9 mouse cellular contexts compared by ENCODE assay signal in the genomic region with DNA sequence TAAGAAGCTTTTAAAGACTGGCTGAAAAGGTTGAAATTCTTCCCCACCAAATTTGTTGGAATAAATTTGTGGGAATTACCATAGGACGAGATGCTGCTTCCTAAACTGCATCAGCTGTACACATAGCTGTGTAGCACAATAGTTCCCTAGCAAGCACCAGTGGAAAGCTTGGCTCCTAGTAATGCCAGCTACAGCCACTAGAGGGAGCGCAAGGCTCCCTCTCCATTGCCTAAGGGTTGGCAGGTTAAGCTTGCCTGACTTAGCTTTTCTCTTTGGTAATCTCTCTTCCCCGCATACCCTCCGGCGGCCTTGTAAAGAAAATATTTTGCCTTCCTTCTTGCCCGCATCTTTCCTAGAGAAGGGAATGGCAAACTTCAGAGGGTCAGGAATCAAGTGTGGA.
A peak's percentile ranks its signal among the peaks of the same experiment; 100 is the strongest.
DNase-seq lines count a peak whose midpoint lies in the region; ATAC-seq and TF ChIP-seq lines count a peak whose summit lies in the region.
"Had no signal": no experiment of that assay in that cellular context is flagged by ENCODE, and none has a peak within 500 bp of the region (broad histone marks: within the 10 kb centered on the region; RNA-seq: fewer than 3 reads in every experiment).

No protein-coding gene starts in this region.

- no peak overlapping the region for H3K4me2 ChIP-seq in CH12.LX (ENCODE audit: insufficient read depth, low read depth, poor library complexity, severe bottlenecking)
- H3K4me2 ChIP-seq in embryonic facial prominence, embryonic 13.5 days = no peak overlapping the region
- H3K4me2 ChIP-seq in heart, embryonic 16.5 days (ENCODE audit: low read depth, low read length) = no peak overlapping the region
- H3K4me2 ChIP-seq in liver, embryonic 14.5 days (ENCODE audit: low read depth) = no peak overlapping the region
- H3K4me2 ChIP-seq in neural tube, embryonic 13.5 days = no peak overlapping the region
- H3K4me2 ChIP-seq: heart, embryonic 13.5 days had no signal

- H3K4me3 ChIP-seq in CH12.LX (replicated peaks in 1 of 3; ENCODE audit: low read depth in 2 of 3, low read length in 2 of 3, poor library complexity in 1 of 3) = no peak overlapping the region
- no peak overlapping the region for H3K4me3 ChIP-seq in bone marrow macrophage, adult 2 months (ENCODE audit: insufficient read depth, low read length)
- H3K4me3 ChIP-seq in embryonic facial prominence, embryonic 13.5 days = no peak overlapping the region
- H3K4me3 ChIP-seq in heart, embryonic 16.5 days (ENCODE audit: low read length) = no peak overlapping the region
- H3K4me3 ChIP-seq in liver, embryonic 14.5 days (ENCODE audit: insufficient read depth in 1 of 2, low read depth in 2 of 2, low read length in 2 of 2) = no peak overlapping the region
- H3K4me3 ChIP-seq in neural tube, embryonic 13.5 days = no peak overlapping the region
- H3K4me3 ChIP-seq: heart, embryonic 13.5 days had no signal

- H3K79me2 ChIP-seq in CH12.LX (replicated peaks; ENCODE audit: control insufficient read depth, extremely low read depth, insufficient read depth, poor library complexity, severe bottlenecking) = no peaks in the 10 kb centered on the region

- TF ChIP-seq POLR2A in CH12.LX (IDR thresholded peaks at IDR 0.05; ENCODE audit: low read depth, low read length) = no peak
- no peak for TF ChIP-seq POLR2A in bone marrow macrophage, adult 2 months (IDR thresholded peaks at IDR 0.05; ENCODE audit: borderline replicate concordance, low read depth, low read length)

- H3K9ac ChIP-seq in CH12.LX (ENCODE audit: insufficient read depth, low read depth) = no peak overlapping the region
- H3K9ac ChIP-seq in embryonic facial prominence, embryonic 13.5 days = no peak overlapping the region
- no peak overlapping the region for H3K9ac ChIP-seq in heart, embryonic 16.5 days (ENCODE audit: low read length)
- no peak overlapping the region for H3K9ac ChIP-seq in liver, embryonic 14.5 days (replicated peaks)
- H3K9ac ChIP-seq in neural tube, embryonic 13.5 days = no peak overlapping the region
- H3K9ac ChIP-seq: heart, embryonic 13.5 days had no signal

- peaks cover 0 to 23% of the 10 kb centered on the region in 2 experiments for H3K36me3 ChIP-seq in CH12.LX (replicated peaks in 1 of 2; ENCODE audit: control insufficient read depth in 1 of 2, insufficient read depth in 1 of 2, low read length in 1 of 2)
- no peaks in the 10 kb centered on the region for H3K36me3 ChIP-seq in embryonic facial prominence, embryonic 13.5 days
- H3K36me3 ChIP-seq in heart, embryonic 16.5 days (ENCODE audit: control insufficient read depth, insufficient read depth) = peaks cover 16% of the 10 kb centered on the region; the same call in 1 of the 2 replicates
- H3K36me3 ChIP-seq in liver, embryonic 14.5 days (replicated peaks; ENCODE audit: control insufficient read depth, insufficient read depth, low read depth) = peaks cover 4% of the 10 kb centered on the region; the same call in 1 of the 2 replicates
- H3K36me3 ChIP-seq in neural tube, embryonic 13.5 days = peaks cover 23% of the 10 kb centered on the region

- peak; percentile 48; the same call in 1 of the 2 replicates for ATAC-seq in embryonic facial prominence, embryonic 13.5 days (ENCODE audit: insufficient number of reproducible peaks, insufficient read depth, low FRiP score, low TSS enrichment, low read depth)
- ATAC-seq in heart, embryonic 16.5 days (replicated peaks; ENCODE audit: extremely low read depth, insufficient read depth, low FRiP score) = peak; percentile 49; the same call in 1 of the 2 replicates
- ATAC-seq in liver, embryonic 14.5 days (ENCODE audit: insufficient read depth) = peak; percentile 65; the same call in 1 of the 2 replicates
- peak; percentile 87; the same call in 1 of the 2 replicates for ATAC-seq in neural tube, embryonic 13.5 days (ENCODE audit: low read depth)

- peak; percentile 75 for DNase-seq in CH12.LX (ENCODE audit: extremely low read depth)
- DNase-seq in kidney, postnatal 10 days = peak; percentile 91
- DNase-seq in liver, embryonic 14.5 days (ENCODE audit: low read depth in 3 of 3, low spot score in 3 of 3) = peak in 2 of 3 experiments; percentile 42 to 57
- peak; percentile 58 for DNase-seq in telencephalon, adult 2 months (ENCODE audit: low read depth, low spot score)

- no peaks in the 10 kb centered on the region for H3K9me3 ChIP-seq in CH12.LX (replicated peaks; ENCODE audit: low read length)
- no peaks in the 10 kb centered on the region for H3K9me3 ChIP-seq in embryonic facial prominence, embryonic 13.5 days
- H3K9me3 ChIP-seq in heart, embryonic 16.5 days (replicated peaks; ENCODE audit: control insufficient read depth, low read length) = no peaks in the 10 kb centered on the region
- no peaks in the 10 kb centered on the region for H3K9me3 ChIP-seq in liver, embryonic 14.5 days (ENCODE audit: control insufficient read depth, low read length)
- H3K9me3 ChIP-seq in neural tube, embryonic 13.5 days = no peaks in the 10 kb centered on the region
- H3K9me3 ChIP-seq: heart, embryonic 13.5 days had no signal

- peak; percentile 95 to 99 for TF ChIP-seq CTCF in CH12.LX (conservative IDR thresholded peaks at IDR 0.05 in 1 of 2, IDR thresholded peaks at IDR 0.05 in 1 of 2; ENCODE audit: low read depth in 2 of 2, low read length in 2 of 2)
- peak; percentile 88 for TF ChIP-seq CTCF in bone marrow macrophage, adult 2 months (IDR thresholded peaks at IDR 0.05; ENCODE audit: low read depth, low read length)
- peak; percentile 97 for TF ChIP-seq CTCF in liver, embryonic 14.5 days (IDR thresholded peaks at IDR 0.05; ENCODE audit: low read depth)

- H3K27ac ChIP-seq in CH12.LX (ENCODE audit: insufficient read depth, low read depth) = no peak overlapping the region
- H3K27ac ChIP-seq in bone marrow macrophage, adult 2 months (ENCODE audit: insufficient read depth, low read depth, low read length) = no peak overlapping the region
- H3K27ac ChIP-seq in embryonic facial prominence, embryonic 13.5 days = no peak overlapping the region
- no peak overlapping the region; the same call in 1 of the 2 replicates for H3K27ac ChIP-seq in heart, embryonic 16.5 days (ENCODE audit: low read length)
- no peak overlapping the region for H3K27ac ChIP-seq in liver, embryonic 14.5 days
- no peak overlapping the region for H3K27ac ChIP-seq in neural tube, embryonic 13.5 days (replicated peaks)
- H3K27ac ChIP-seq: heart, embryonic 13.5 days had no signal

- dilution Hi-C loops in CH12.LX (cut with MboI; ENCODE audit: extremely low pct_ligation_motif_present, extremely low pct_unique_long_range_greater_than_20kb, low sequenced_read_pairs) = loop anchor here (25.0 kb wide), 1 partner anchor 146 kb away; no protein-coding TSS in a partner anchor

- WGBS in embryonic facial prominence, embryonic 13.5 days = 19% methylated on average over 6 of the region's 6 CpGs
- WGBS in heart, embryonic 16.5 days = 9% methylated on average over 6 of the region's 6 CpGs
- 19% methylated on average over 6 of the region's 6 CpGs for WGBS in liver, embryonic 14.5 days (ENCODE audit: insufficient replicate concordance)
- WGBS in neural tube, embryonic 13.5 days = 28% methylated on average over 6 of the region's 6 CpGs

- H3K27me3 ChIP-seq in CH12.LX (replicated peaks) = no peaks in the 10 kb centered on the region
- H3K27me3 ChIP-seq in embryonic facial prominence, embryonic 13.5 days = no peaks in the 10 kb centered on the region
- no peaks in the 10 kb centered on the region for H3K27me3 ChIP-seq in heart, embryonic 16.5 days (ENCODE audit: control insufficient read depth, insufficient read depth, low read length)
- H3K27me3 ChIP-seq in liver, embryonic 14.5 days (ENCODE audit: control insufficient read depth, insufficient read depth, low read length) = no peaks in the 10 kb centered on the region
- H3K27me3 ChIP-seq in neural tube, embryonic 13.5 days = no peaks in the 10 kb centered on the region
- H3K27me3 ChIP-seq: heart, embryonic 13.5 days had no signal

- no peak for TF ChIP-seq EP300 in CH12.LX (IDR thresholded peaks at IDR 0.05; ENCODE audit: low read length)
- no peak for TF ChIP-seq EP300 in liver, embryonic 14.5 days (IDR thresholded peaks at IDR 0.05; ENCODE audit: low read depth)

- peak; percentile 88 for TF ChIP-seq RAD21 in CH12.LX (IDR thresholded peaks at IDR 0.05; ENCODE audit: low read depth, low read length)

- peaks cover 0 to 4% of the 10 kb centered on the region in 2 experiments; a peak in 1 of 4 replicates for H3K4me1 ChIP-seq in CH12.LX (ENCODE audit: control insufficient read depth in 1 of 2, insufficient read depth in 2 of 2)
- peaks cover 7% of the 10 kb centered on the region; the same call in 1 of the 2 replicates for H3K4me1 ChIP-seq in bone marrow macrophage, adult 2 months (ENCODE audit: control insufficient read depth, insufficient read depth, low read length)
- H3K4me1 ChIP-seq in embryonic facial prominence, embryonic 13.5 days = peaks cover 16% of the 10 kb centered on the region
- peaks cover 41% of the 10 kb centered on the region for H3K4me1 ChIP-seq in heart, embryonic 16.5 days (ENCODE audit: control insufficient read depth, insufficient read depth, low read length)
- peaks cover 0 to 5% of the 10 kb centered on the region in 2 experiments; a peak in 2 of 4 replicates for H3K4me1 ChIP-seq in liver, embryonic 14.5 days (replicated peaks; ENCODE audit: control insufficient read depth in 2 of 2, insufficient read depth in 2 of 2, low read length in 1 of 2)
- peaks cover 24% of the 10 kb centered on the region for H3K4me1 ChIP-seq in neural tube, embryonic 13.5 days (replicated peaks)

- in situ Hi-C loops in CH12.LX (cut with MboI; ENCODE audit: low pct_ligation_motif_present, low pct_unique_long_range_greater_than_20kb, low sequenced_read_pairs) = loop anchor here (25.0 kb wide), 1 partner anchor 321 kb away; no protein-coding TSS in a partner anchor

TF ChIP-seq in CH12.LX, 34 proteins besides CTCF, POLR2A, EP300 and RAD21:
- TF ChIP-seq HCFC1 (IDR thresholded peaks at IDR 0.05; ENCODE audit: low read depth, low read length) (no peak), JUN (IDR thresholded peaks at IDR 0.05; ENCODE audit: insufficient read depth, low read depth, low read length) (no peak), TCF12 (IDR thresholded peaks at IDR 0.05; ENCODE audit: low read depth, low read length) (no peak), SMC3 (IDR thresholded peaks at IDR 0.05; ENCODE audit: low read depth, low read length) (peak; percentile 96), SIN3A (IDR thresholded peaks at IDR 0.05; ENCODE audit: low read length) (no peak), CHD1 (IDR thresholded peaks at IDR 0.05; ENCODE audit: low read depth, low read length) (no peak), ZC3H11A (IDR thresholded peaks at IDR 0.05; ENCODE audit: low read depth, low read length) (peak; percentile 50; the same call in 1 of the 2 replicates), POLR2AphosphoS2 (IDR thresholded peaks at IDR 0.05; ENCODE audit: low read depth, low read length) (no peak)
